17 mouse cellular contexts compared by ENCODE assay signal in genomic region chr8:80189797-80190509, GRCm38 (mm10).
DNase-seq lines count a peak whose midpoint lies in the region; ATAC-seq lines count a peak whose summit lies in the region.
"Had no signal": no experiment of that assay in that cellular context is flagged by ENCODE, and none has a peak within 500 bp of the region (broad histone marks: within the 10 kb centered on the region; RNA-seq: fewer than 3 reads in every experiment).

No protein-coding gene starts in this region.

- peak; percentile 77; the same call in 1 of the 2 replicates for ATAC-seq in frontal cortex, adult (ENCODE audit: low TSS enrichment)
- ATAC-seq: hindbrain, postnatal 0 days; intestine, postnatal 0 days; lung, postnatal 0 days had no signal

- no peak for DNase-seq in frontal cortex, adult 2 months (ENCODE audit: extremely low spot score in 1 of 2, low spot score in 1 of 2)
- peak; percentile 59 to 76 for DNase-seq in right cerebral cortex, postnatal 10 days (ENCODE audit: low spot score in 2 of 2)
- DNase-seq in right cerebral cortex, adult 18-20 months: no peak
- peak; percentile 47 to 72 for DNase-seq in layer of hippocampus, postnatal 14 days (ENCODE audit: low spot score in 2 of 2)
- no peak for DNase-seq in thymus, postnatal 25 days
- no peak for DNase-seq in T-cell, adult 2 months (ENCODE audit: low spot score)
- DNase-seq: adrenal gland, postnatal 36 days; B cell, adult 2 months; cerebellum, adult 8-10 months; gastrocnemius, postnatal 10 days; heart, adult 18-20 months; heart, postnatal 36 days; liver had no signal

Comparison
In these comparisons a context has a peak if more than half of its experiments do, and no peak if none do; other contexts are left out.
1. DNase-seq: peak in right cerebral cortex, postnatal 10 days (2 of 2) and layer of hippocampus, postnatal 14 days (2 of 2); none in frontal cortex, adult 2 months (0 of 2), right cerebral cortex, adult 18-20 months (single experiment), thymus, postnatal 25 days (single experiment) and T-cell, adult 2 months (single experiment).